Mouse (Mus musculus): ENCODE data around the gene Dand5. TPM values are rescaled to one million over a fixed set of nuclear protein-coding genes. Genes with fewer than 3 reads are reported as not detected.

The Dand5 gene
- polyA plus RNA-seq, 1 experiment from 2014 or later = 6.0 TPM

- H3K9me3 ChIP-seq (replicated peaks; ENCODE audit: control insufficient read depth, low read length) = no peaks in the 10 kb centered on the region
- H3K4me3 ChIP-seq (replicated peaks; ENCODE audit: low read length) = no peak overlapping the region
- ATAC-seq (ENCODE audit: insufficient read depth, low FRiP score) = no peak
- no peaks in the 10 kb centered on the region for H3K36me3 ChIP-seq (ENCODE audit: control insufficient read depth, insufficient read depth, low read length)
- peaks cover 47% of the 10 kb centered on the region for H3K4me1 ChIP-seq (ENCODE audit: control insufficient read depth, insufficient read depth, low read length)
- WGBS = 82% methylated on average over 15 of the region's 15 CpGs
- H3K4me2 ChIP-seq (ENCODE audit: low read depth, low read length) = no peak overlapping the region
- no peaks in the 10 kb centered on the region for H3K27me3 ChIP-seq (ENCODE audit: control insufficient read depth, insufficient read depth, low read length)
- H3K27ac ChIP-seq (ENCODE audit: low read length) = no peak overlapping the region
- H3K9ac ChIP-seq (ENCODE audit: low read length) = peak overlapping the region; percentile 100; the same call in 1 of the 2 replicates
These were observed 25.3 kb downstream of the Dand5 start for GRCm38 (mm10) chr8:84797256-84797797.

GRCm38 (mm10) chr8:84794486-84794885 is 28.1 kb downstream of the Dand5 start:
- ATAC-seq (ENCODE audit: insufficient read depth, low FRiP score) = 0 out of 2 replicates have a peak, but pooled peaks have one; percentile 2
- Histone ChIP-seq H3K9ac (ENCODE audit: low read length) (peak overlapping the region; percentile 32), H3K27ac (ENCODE audit: low read length) (peak overlapping the region; percentile 75), H3K9me3 (replicated peaks; ENCODE audit: control insufficient read depth, low read length) (no peaks in the 10 kb centered on the region), H3K4me3 (replicated peaks; ENCODE audit: low read length) (peak overlapping the region; percentile 0; the same call in 1 of the 2 replicates), H3K4me1 (ENCODE audit: control insufficient read depth, insufficient read depth, low read length) (peaks cover 61% of the 10 kb centered on the region), H3K4me2 (ENCODE audit: low read depth, low read length) (peak overlapping the region; percentile 36), H3K27me3 (ENCODE audit: control insufficient read depth, insufficient read depth, low read length) (0 out of 2 replicates have a peak, but pooled peaks cover 4% of the 10 kb centered on the region), H3K36me3 (ENCODE audit: control insufficient read depth, insufficient read depth, low read length) (no peaks in the 10 kb centered on the region)
- 46% methylated on average over 7 of the region's 7 CpGs for WGBS

GRCm38 (mm10) chr8:84793791-84794485 is 28.7 kb downstream of the Dand5 start:
- Histone ChIP-seq H3K27ac (ENCODE audit: low read length) (peak overlapping the region; percentile 75), H3K4me1 (ENCODE audit: control insufficient read depth, insufficient read depth, low read length) (peaks cover 67% of the 10 kb centered on the region), H3K36me3 (ENCODE audit: control insufficient read depth, insufficient read depth, low read length) (no peaks in the 10 kb centered on the region), H3K4me2 (ENCODE audit: low read depth, low read length) (peak overlapping the region; percentile 36), H3K9me3 (replicated peaks; ENCODE audit: control insufficient read depth, low read length) (no peaks in the 10 kb centered on the region), H3K9ac (ENCODE audit: low read length) (peak overlapping the region; percentile 55), H3K27me3 (ENCODE audit: control insufficient read depth, insufficient read depth, low read length) (0 out of 2 replicates have a peak, but pooled peaks cover 4% of the 10 kb centered on the region), H3K4me3 (replicated peaks; ENCODE audit: low read length) (peak overlapping the region; percentile 9)
- 56% methylated on average over 13 of the region's 13 CpGs for WGBS
- peak; percentile 77 for ATAC-seq (ENCODE audit: insufficient read depth, low FRiP score)

GRCm38 (mm10) chr8:84793134-84793533 is 29.5 kb downstream of the Dand5 start:
- H3K27me3 ChIP-seq (ENCODE audit: control insufficient read depth, insufficient read depth, low read length) = 0 out of 2 replicates have a peak, but pooled peaks cover 4% of the 10 kb centered on the region
- H3K4me3 ChIP-seq (replicated peaks; ENCODE audit: low read length) = no peak overlapping the region
- no peak overlapping the region; the same call in 1 of the 2 replicates for H3K9ac ChIP-seq (ENCODE audit: low read length)
- 81% methylated on average over 9 of the region's 9 CpGs for WGBS
- no peak overlapping the region for H3K27ac ChIP-seq (ENCODE audit: low read length)
- 0 out of 2 replicates have a peak overlapping the region, but pooled peaks have one; percentile 36 for H3K4me2 ChIP-seq (ENCODE audit: low read depth, low read length)
- H3K9me3 ChIP-seq (replicated peaks; ENCODE audit: control insufficient read depth, low read length) = no peaks in the 10 kb centered on the region
- ATAC-seq (ENCODE audit: insufficient read depth, low FRiP score) = no peak
- H3K36me3 ChIP-seq (ENCODE audit: control insufficient read depth, insufficient read depth, low read length) = no peaks in the 10 kb centered on the region
- peaks cover 62% of the 10 kb centered on the region for H3K4me1 ChIP-seq (ENCODE audit: control insufficient read depth, insufficient read depth, low read length)

GRCm38 (mm10) chr8:84792429-84792947 is 30.1 kb downstream of the Dand5 start:
- peaks cover 7% of the 10 kb centered on the region; the same call in 1 of the 2 replicates for H3K27me3 ChIP-seq (ENCODE audit: control insufficient read depth, insufficient read depth, low read length)
- ATAC-seq (ENCODE audit: insufficient read depth, low FRiP score) = no peak
- H3K9ac ChIP-seq (ENCODE audit: low read length) = no peak overlapping the region
- H3K27ac ChIP-seq (ENCODE audit: low read length) = no peak overlapping the region
- no peak overlapping the region for H3K4me3 ChIP-seq (replicated peaks; ENCODE audit: low read length)
- H3K4me1 ChIP-seq (ENCODE audit: control insufficient read depth, insufficient read depth, low read length) = peaks cover 55% of the 10 kb centered on the region
- 76% methylated on average over 12 of the region's 12 CpGs for WGBS
- no peaks in the 10 kb centered on the region for H3K9me3 ChIP-seq (replicated peaks; ENCODE audit: control insufficient read depth, low read length)
- H3K36me3 ChIP-seq (ENCODE audit: control insufficient read depth, insufficient read depth, low read length) = no peaks in the 10 kb centered on the region
- H3K4me2 ChIP-seq (ENCODE audit: low read depth, low read length) = no peak overlapping the region

GRCm38 (mm10) chr8:84790537-84790936 is 32.1 kb downstream of the Dand5 start:
- no peak for ATAC-seq (ENCODE audit: insufficient read depth, low FRiP score)
- Histone ChIP-seq H3K27me3 (ENCODE audit: control insufficient read depth, insufficient read depth, low read length) (peaks cover 17% of the 10 kb centered on the region), H3K4me1 (ENCODE audit: control insufficient read depth, insufficient read depth, low read length) (peaks cover 74% of the 10 kb centered on the region), H3K36me3 (ENCODE audit: control insufficient read depth, insufficient read depth, low read length) (no peaks in the 10 kb centered on the region), H3K9me3 (replicated peaks; ENCODE audit: control insufficient read depth, low read length) (no peaks in the 10 kb centered on the region), H3K9ac (ENCODE audit: low read length) (peak overlapping the region; percentile 27; the same call in 1 of the 2 replicates), H3K4me2 (ENCODE audit: low read depth, low read length) (no peak overlapping the region), H3K27ac (ENCODE audit: low read length) (no peak overlapping the region), H3K4me3 (replicated peaks; ENCODE audit: low read length) (no peak overlapping the region)
- 62% methylated on average over 2 of the region's 2 CpGs for WGBS

GRCm38 (mm10) chr8:84789855-84790486 is 32.7 kb downstream of the Dand5 start:
- Histone ChIP-seq H3K9me3 (replicated peaks; ENCODE audit: control insufficient read depth, low read length) (no peaks in the 10 kb centered on the region), H3K4me2 (ENCODE audit: low read depth, low read length) (no peak overlapping the region), H3K27ac (ENCODE audit: low read length) (no peak overlapping the region), H3K27me3 (ENCODE audit: control insufficient read depth, insufficient read depth, low read length) (peaks cover 19% of the 10 kb centered on the region), H3K9ac (ENCODE audit: low read length) (no peak overlapping the region), H3K4me3 (replicated peaks; ENCODE audit: low read length) (no peak overlapping the region), H3K36me3 (ENCODE audit: control insufficient read depth, insufficient read depth, low read length) (no peaks in the 10 kb centered on the region), H3K4me1 (ENCODE audit: control insufficient read depth, insufficient read depth, low read length) (peaks cover 78% of the 10 kb centered on the region)
- no peak for ATAC-seq (ENCODE audit: insufficient read depth, low FRiP score)
- WGBS = 75% methylated on average over 9 of the region's 9 CpGs

- no peak overlapping the region for H3K4me3 ChIP-seq (replicated peaks; ENCODE audit: low read length)
These were observed 33.3 kb downstream of the Dand5 start for GRCm38 (mm10) chr8:84789345-84789744.

More at GRCm38 (mm10) chr8:84789345-84789744, 33.3 kb downstream of the Dand5 start:
- no peaks in the 10 kb centered on the region for H3K9me3 ChIP-seq (replicated peaks; ENCODE audit: control insufficient read depth, low read length)
- H3K27ac ChIP-seq (ENCODE audit: low read length) = peak overlapping the region; percentile 35; the same call in 1 of the 2 replicates
- H3K4me2 ChIP-seq (ENCODE audit: low read depth, low read length) = peak overlapping the region; percentile 41
- 61% methylated on average over 5 of the region's 5 CpGs for WGBS
- ATAC-seq (ENCODE audit: insufficient read depth, low FRiP score) = no peak
- peaks cover 78% of the 10 kb centered on the region for H3K4me1 ChIP-seq (ENCODE audit: control insufficient read depth, insufficient read depth, low read length)
- H3K36me3 ChIP-seq (ENCODE audit: control insufficient read depth, insufficient read depth, low read length) = no peaks in the 10 kb centered on the region
- H3K27me3 ChIP-seq (ENCODE audit: control insufficient read depth, insufficient read depth, low read length) = peaks cover 25% of the 10 kb centered on the region
- H3K9ac ChIP-seq (ENCODE audit: low read length) = peak overlapping the region; percentile 8; the same call in 1 of the 2 replicates

Data from stomach, embryonic 16.5 days (tissue).